Comparison of ENCODE assay signal across 25 mouse cellular contexts in genomic region chr2:72037357-72037756, GRCm38 (mm10). TPM values are rescaled to one million over a fixed set of nuclear protein-coding genes. Genes with fewer than 3 reads are reported as not detected.
"Had no signal": no experiment of that assay in that cellular context is flagged by ENCODE, and none has a peak within 500 bp of the region (broad histone marks: within the 10 kb centered on the region; RNA-seq: fewer than 3 reads in every experiment).

No protein-coding gene starts in this region.

- H3K9me3 ChIP-seq: embryonic facial prominence, embryonic 10.5 days; embryonic facial prominence, embryonic 12.5 days; embryonic facial prominence, embryonic 13.5 days; embryonic facial prominence, embryonic 15.5 days; forebrain, embryonic 10.5 days; forebrain, embryonic 12.5 days; forebrain, embryonic 13.5 days; forebrain, embryonic 15.5 days had no signal

- H3K4me1 ChIP-seq: embryonic facial prominence, embryonic 12.5 days had no signal

- H3K27me3 ChIP-seq: embryonic facial prominence, embryonic 12.5 days; embryonic facial prominence, embryonic 13.5 days; embryonic facial prominence, embryonic 15.5 days; forebrain, embryonic 13.5 days; forebrain, embryonic 15.5 days had no signal

- H3K27ac ChIP-seq: embryonic facial prominence, embryonic 10.5 days; embryonic facial prominence, embryonic 12.5 days; embryonic facial prominence, embryonic 13.5 days; embryonic facial prominence, embryonic 15.5 days; forebrain, embryonic 10.5 days; forebrain, embryonic 12.5 days; forebrain, embryonic 13.5 days; forebrain, embryonic 15.5 days; gastrocnemius, adult 2 months; heart, adult 2 months had no signal

- H3K4me3 ChIP-seq: embryonic facial prominence, embryonic 10.5 days; embryonic facial prominence, embryonic 12.5 days; embryonic facial prominence, embryonic 13.5 days; embryonic facial prominence, embryonic 15.5 days; erythroblast, embryonic 14.5 days; forebrain, embryonic 10.5 days; forebrain, embryonic 12.5 days; forebrain, embryonic 13.5 days; forebrain, embryonic 15.5 days; gastrocnemius, adult 2 months; heart, adult 2 months had no signal

- H3K9ac ChIP-seq: embryonic facial prominence, embryonic 12.5 days; embryonic facial prominence, embryonic 13.5 days; embryonic facial prominence, embryonic 15.5 days; forebrain, embryonic 12.5 days; forebrain, embryonic 13.5 days; forebrain, embryonic 15.5 days; forebrain, postnatal 0 days had no signal

- H3K4me2 ChIP-seq: embryonic facial prominence, embryonic 12.5 days; embryonic facial prominence, embryonic 13.5 days; embryonic facial prominence, embryonic 15.5 days; forebrain, embryonic 12.5 days; forebrain, embryonic 13.5 days; forebrain, embryonic 15.5 days had no signal

- H3K36me3 ChIP-seq: embryonic facial prominence, embryonic 10.5 days; embryonic facial prominence, embryonic 12.5 days; embryonic facial prominence, embryonic 13.5 days; embryonic facial prominence, embryonic 15.5 days; forebrain, embryonic 10.5 days; forebrain, embryonic 12.5 days; forebrain, embryonic 15.5 days had no signal

- DNase-seq: cerebellum, adult 2 months; cerebellum, adult 8-10 months; cerebellum, adult 9-11 months; cerebellum, postnatal 10 days; cerebellum, postnatal 14 days; cerebellum, postnatal 25 days; cerebellum, postnatal 36 days; embryo, embryonic 11 days; forebrain, postnatal 0 days; gastrocnemius, adult 2 months; gastrocnemius, postnatal 10 days; gastrocnemius, postnatal 14 days; gastrocnemius, postnatal 25 days; gastrocnemius, postnatal 36 days; heart, adult 18-20 months; heart, adult 2 months had no signal

RNA-seq across cellular contexts. Expression of gene Rapgef4, which starts 56.3 kb away (rescaled TPM):
- polyA plus RNA-seq: erythroblast, embryonic 14.5 days had no signal
